Mouse (Mus musculus): ENCODE data around the gene Hhat. TPM values are rescaled to one million over a fixed set of nuclear protein-coding genes. Genes with fewer than 3 reads are reported as not detected.

Hhat gene
- total and polyA plus RNA-seq, 3 experiments: 1.6 to 2.8 (median 2.1) TPM

DNA sequence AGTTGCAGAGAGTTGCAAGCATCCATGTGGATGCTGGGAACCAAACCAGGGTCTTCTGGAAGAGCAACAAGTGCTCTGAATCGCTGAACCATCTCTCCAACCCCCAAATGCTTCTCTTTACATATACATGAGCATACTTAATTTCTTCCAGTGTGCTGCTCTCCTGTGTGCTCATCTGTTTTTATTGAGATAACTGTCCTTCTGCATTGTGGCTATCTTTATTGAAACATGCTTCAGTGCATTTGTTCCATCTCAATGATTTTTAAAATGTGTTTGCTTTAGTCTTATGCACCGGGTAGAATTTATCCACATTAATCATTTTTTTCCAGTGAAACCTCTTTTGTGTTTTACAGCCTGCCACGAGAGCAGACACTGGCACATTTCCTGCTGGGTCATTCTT is 177.5 kb downstream of the Hhat start:
- H3K27me3 ChIP-seq (ENCODE audit: control insufficient read depth, insufficient read depth, low read length): no peaks in the 10 kb centered on the region
- no peaks in the 10 kb centered on the region for H3K36me3 ChIP-seq (ENCODE audit: control insufficient read depth, insufficient read depth, low read length)
- no peak overlapping the region for H3K4me3 ChIP-seq
- DNase-seq: no peak
- intact Hi-C loops (cut with DNase I): no loop called here
- TF ChIP-seq POLR2A (IDR thresholded peaks at IDR 0.05; ENCODE audit: insufficient read depth, low read depth, low read length): no peak
- TF ChIP-seq CTCF (IDR thresholded peaks at IDR 0.05): no peak
- no peak for TF ChIP-seq EP300 (IDR thresholded peaks at IDR 0.05; ENCODE audit: insufficient read depth, low read depth, low read length)
- WGBS: 78% methylated on average over 3 of the region's 3 CpGs
- no peak overlapping the region for H3K27ac ChIP-seq
- H3K4me1 ChIP-seq (ENCODE audit: control insufficient read depth, insufficient read depth, low read length): no peaks in the 10 kb centered on the region; the same call in 1 of the 2 replicates
- H3K9ac ChIP-seq (ENCODE audit: low read depth, low read length): no peak overlapping the region
- H3K79me2 ChIP-seq (replicated peaks; ENCODE audit: control insufficient read depth, insufficient read depth, low read length): no peaks in the 10 kb centered on the region

DNA sequence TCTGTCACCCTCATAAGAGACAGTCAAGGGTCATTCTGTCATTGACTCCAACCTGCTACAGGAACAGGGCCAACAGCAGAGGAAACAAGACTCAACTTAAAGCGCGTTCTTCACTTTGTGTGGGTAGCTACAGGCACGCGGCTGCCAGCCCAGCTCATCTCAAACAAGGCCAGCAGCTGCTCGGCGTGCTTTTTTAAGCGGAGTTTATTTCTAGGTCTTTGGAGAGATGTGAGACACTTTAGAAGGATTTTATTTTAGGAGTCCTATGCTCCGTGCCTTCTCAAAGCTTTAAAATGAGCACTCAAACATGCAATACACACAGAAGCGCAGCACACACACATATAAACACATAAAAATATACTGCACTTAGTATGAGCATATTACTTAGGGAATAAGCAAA is 183.6 kb downstream of the Hhat start:
- H3K79me2 ChIP-seq (replicated peaks; ENCODE audit: control insufficient read depth, insufficient read depth, low read length): no peaks in the 10 kb centered on the region
- no peaks in the 10 kb centered on the region for H3K27me3 ChIP-seq (ENCODE audit: control insufficient read depth, insufficient read depth, low read length)
- H3K4me3 ChIP-seq: no peak overlapping the region
- H3K9ac ChIP-seq (ENCODE audit: low read depth, low read length): no peak overlapping the region
- H3K36me3 ChIP-seq (ENCODE audit: control insufficient read depth, insufficient read depth, low read length): no peaks in the 10 kb centered on the region
- H3K27ac ChIP-seq: no peak overlapping the region
- no peak for DNase-seq
- WGBS: 70% methylated on average over 9 of the region's 9 CpGs
- H3K4me1 ChIP-seq (ENCODE audit: control insufficient read depth, insufficient read depth, low read length): peaks cover 1% of the 10 kb centered on the region; the same call in 1 of the 2 replicates
- intact Hi-C loops (cut with DNase I): loop anchor here (5.0 kb wide), 1 partner anchor 55 kb away; no protein-coding TSS in a partner anchor
- TF ChIP-seq POLR2A (IDR thresholded peaks at IDR 0.05; ENCODE audit: insufficient read depth, low read depth, low read length): no peak
- TF ChIP-seq EP300 (IDR thresholded peaks at IDR 0.05; ENCODE audit: insufficient read depth, low read depth, low read length): no peak
- TF ChIP-seq CTCF (IDR thresholded peaks at IDR 0.05): no peak

DNA sequence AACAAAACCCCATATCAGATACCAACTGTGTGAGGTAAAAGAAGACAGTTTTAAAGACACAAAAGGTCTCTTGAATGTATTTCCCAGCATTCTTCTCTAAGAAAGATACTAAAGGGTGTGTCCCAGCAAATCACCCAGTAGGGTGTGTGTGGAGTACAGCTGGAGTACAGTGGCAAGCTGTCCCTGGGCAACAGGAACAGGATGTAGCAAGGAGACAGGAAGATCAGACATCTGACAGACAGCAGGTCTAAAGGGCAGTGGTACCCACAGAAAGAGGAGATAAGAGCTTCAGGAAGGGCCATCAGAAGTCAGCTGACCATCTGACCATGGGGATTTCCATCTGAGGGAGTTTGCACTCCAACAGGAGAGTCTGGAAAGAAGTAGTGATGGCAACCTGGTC is 185.7 kb downstream of the Hhat start:
- peaks cover 1% of the 10 kb centered on the region; the same call in 1 of the 2 replicates for H3K4me1 ChIP-seq (ENCODE audit: control insufficient read depth, insufficient read depth, low read length)
- TF ChIP-seq CTCF (IDR thresholded peaks at IDR 0.05): no peak
- TF ChIP-seq POLR2A (IDR thresholded peaks at IDR 0.05; ENCODE audit: insufficient read depth, low read depth, low read length): no peak
- no peak for TF ChIP-seq EP300 (IDR thresholded peaks at IDR 0.05; ENCODE audit: insufficient read depth, low read depth, low read length)
- no peak overlapping the region for H3K27ac ChIP-seq
- no peak for DNase-seq
- intact Hi-C loops (cut with DNase I): loop anchor here (5.0 kb wide), 1 partner anchor 53 kb away; no protein-coding TSS in a partner anchor
- H3K27me3 ChIP-seq (ENCODE audit: control insufficient read depth, insufficient read depth, low read length): no peaks in the 10 kb centered on the region
- no peaks in the 10 kb centered on the region for H3K36me3 ChIP-seq (ENCODE audit: control insufficient read depth, insufficient read depth, low read length)
- H3K4me3 ChIP-seq: no peak overlapping the region
- no peak overlapping the region for H3K9ac ChIP-seq (ENCODE audit: low read depth, low read length)
- no peaks in the 10 kb centered on the region for H3K79me2 ChIP-seq (replicated peaks; ENCODE audit: control insufficient read depth, insufficient read depth, low read length)

DNA sequence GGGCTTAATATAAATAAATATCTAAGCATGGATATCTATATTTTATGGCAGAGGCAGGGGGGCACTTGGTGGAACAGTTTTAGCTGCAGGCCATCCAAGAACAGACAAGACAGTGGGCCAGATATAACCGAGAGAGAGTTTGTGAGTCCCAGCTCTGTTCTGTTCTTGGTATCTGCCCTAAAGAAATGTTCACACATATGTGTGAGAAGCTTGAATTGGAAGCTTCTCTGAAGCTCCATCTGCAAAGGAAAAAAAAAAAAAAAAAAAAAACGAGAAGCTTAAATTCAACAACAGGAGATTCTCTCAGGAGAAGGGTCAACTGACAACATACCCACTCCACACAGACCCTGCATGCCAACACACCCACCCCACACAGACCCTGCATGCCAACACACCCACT is 188.1 kb downstream of the Hhat start:
- intact Hi-C loops (cut with DNase I): no loop called here
- Histone ChIP-seq H3K36me3 (ENCODE audit: control insufficient read depth, insufficient read depth, low read length) (no peaks in the 10 kb centered on the region), H3K4me3 (no peak overlapping the region), H3K4me1 (ENCODE audit: control insufficient read depth, insufficient read depth, low read length) (peaks cover 1% of the 10 kb centered on the region; the same call in 1 of the 2 replicates), H3K79me2 (replicated peaks; ENCODE audit: control insufficient read depth, insufficient read depth, low read length) (no peaks in the 10 kb centered on the region), H3K9ac (ENCODE audit: low read depth, low read length) (no peak overlapping the region), H3K27ac (no peak overlapping the region), H3K27me3 (ENCODE audit: control insufficient read depth, insufficient read depth, low read length) (no peaks in the 10 kb centered on the region)
- TF ChIP-seq CTCF (IDR thresholded peaks at IDR 0.05) (no peak), POLR2A (IDR thresholded peaks at IDR 0.05; ENCODE audit: insufficient read depth, low read depth, low read length) (no peak), EP300 (IDR thresholded peaks at IDR 0.05; ENCODE audit: insufficient read depth, low read depth, low read length) (no peak)
- WGBS: 48% methylated on average over 2 of the region's 2 CpGs
- DNase-seq: no peak

DNA sequence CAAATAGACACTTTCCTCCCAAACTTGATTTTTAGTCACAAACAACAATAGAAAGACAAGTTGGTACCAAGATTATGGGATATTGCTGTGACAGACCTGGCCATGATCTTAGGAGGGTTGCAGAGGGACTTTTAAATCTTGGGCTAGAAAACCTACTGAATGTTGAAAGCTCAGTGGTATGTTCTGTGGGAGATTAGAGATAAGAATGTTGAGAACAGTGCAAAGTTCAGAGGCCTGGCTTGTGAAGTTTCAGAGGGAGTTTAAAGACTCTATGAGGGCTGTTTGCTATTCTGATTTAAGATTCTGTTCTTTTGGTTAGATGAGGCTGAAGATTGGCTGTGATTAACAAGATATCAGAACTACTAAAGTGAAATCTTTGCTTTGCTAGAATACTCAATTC is 206.3 kb downstream of the Hhat start:
- TF ChIP-seq EP300 (IDR thresholded peaks at IDR 0.05; ENCODE audit: insufficient read depth, low read depth, low read length): no peak
- TF ChIP-seq POLR2A (IDR thresholded peaks at IDR 0.05; ENCODE audit: insufficient read depth, low read depth, low read length): no peak
- no peak for TF ChIP-seq CTCF (IDR thresholded peaks at IDR 0.05)
- DNase-seq: no peak
- Histone ChIP-seq H3K4me3 (no peak overlapping the region), H3K9ac (ENCODE audit: low read depth, low read length) (no peak overlapping the region), H3K27ac (no peak overlapping the region), H3K79me2 (replicated peaks; ENCODE audit: control insufficient read depth, insufficient read depth, low read length) (no peaks in the 10 kb centered on the region), H3K27me3 (ENCODE audit: control insufficient read depth, insufficient read depth, low read length) (no peaks in the 10 kb centered on the region), H3K36me3 (ENCODE audit: control insufficient read depth, insufficient read depth, low read length) (no peaks in the 10 kb centered on the region), H3K4me1 (ENCODE audit: control insufficient read depth, insufficient read depth, low read length) (no peaks in the 10 kb centered on the region)
- intact Hi-C loops (cut with DNase I): no loop called here

DNA sequence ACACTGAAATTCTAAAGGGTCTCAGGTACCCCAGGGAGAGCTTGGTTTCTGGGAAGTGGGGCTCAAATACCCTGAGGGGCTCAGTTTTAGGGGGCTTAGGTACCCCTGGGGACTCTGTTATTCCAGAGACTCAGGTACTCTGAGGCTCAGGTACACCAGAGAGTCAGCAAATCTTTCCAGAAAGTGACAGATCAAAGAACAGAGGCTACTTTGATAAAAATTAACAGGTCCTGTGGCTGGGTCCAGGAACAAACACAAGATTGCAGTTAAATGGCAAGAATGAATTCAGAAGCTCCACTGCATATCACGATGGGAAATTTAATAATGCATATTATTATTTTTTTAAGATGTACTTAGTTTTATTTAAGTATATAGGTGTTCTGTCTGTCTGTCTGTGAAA is 211.7 kb downstream of the Hhat start:
- Histone ChIP-seq H3K27ac (no peak overlapping the region), H3K79me2 (replicated peaks; ENCODE audit: control insufficient read depth, insufficient read depth, low read length) (no peaks in the 10 kb centered on the region), H3K27me3 (ENCODE audit: control insufficient read depth, insufficient read depth, low read length) (no peaks in the 10 kb centered on the region), H3K36me3 (ENCODE audit: control insufficient read depth, insufficient read depth, low read length) (no peaks in the 10 kb centered on the region), H3K4me1 (ENCODE audit: control insufficient read depth, insufficient read depth, low read length) (no peaks in the 10 kb centered on the region), H3K9ac (ENCODE audit: low read depth, low read length) (no peak overlapping the region), H3K4me3 (no peak overlapping the region)
- WGBS: 87% methylated on average over 1 of the region's 1 CpGs
- intact Hi-C loops (cut with DNase I): no loop called here
- no peak for TF ChIP-seq EP300 (IDR thresholded peaks at IDR 0.05; ENCODE audit: insufficient read depth, low read depth, low read length)
- no peak for DNase-seq
